Mouse (Mus musculus) erythroblast, embryonic 14.5 days (primary cell): ENCODE results near the gene Plekha5.

Experiments used
- GATA1 ChIP-seq: IDR thresholded peaks from 2 replicates; pipeline ENCODE4 v1.6.1; 2012; ENCODE audit warnings: low read length, inconsistent platforms, mixed read lengths
- TAL1 ChIP-seq: IDR thresholded peaks from 3 replicates; pipeline ENCODE4 v1.6.1; 2012; ENCODE audit warnings: low read length, inconsistent platforms, mixed read lengths

DNA sequence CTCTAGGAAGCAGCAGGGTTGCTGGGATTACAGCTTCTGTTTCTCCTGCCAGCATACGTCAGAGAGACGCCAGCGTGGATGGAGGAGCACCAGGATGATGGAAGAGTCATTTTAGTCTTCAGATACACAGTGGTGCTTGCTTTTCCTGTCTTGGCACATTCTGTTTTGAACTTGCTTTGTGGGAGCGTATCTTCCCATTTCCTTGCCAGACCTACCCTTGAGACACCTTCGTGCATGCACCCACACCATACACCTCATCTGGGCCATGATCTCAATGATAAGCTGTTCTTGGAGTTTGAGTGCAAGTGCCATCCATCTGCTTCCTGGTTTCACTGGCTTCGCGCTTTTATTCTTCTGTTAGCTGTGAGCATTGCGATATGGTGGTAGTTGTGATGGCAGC, 28.9 kb downstream of the Plekha5 start:
- TF ChIP-seq TAL1 (no peak), GATA1 (no peak)
